Mouse (Mus musculus): ENCODE data around the gene Ttf2.

GRCm38 (mm10) chr3:101005392-101005791 is 35.9 kb upstream of the Ttf2 start:
- TF ChIP-seq POLR2A (IDR thresholded peaks at IDR 0.05; ENCODE audit: low read depth, low read length) (no peak), CTCF (IDR thresholded peaks at IDR 0.05; ENCODE audit: extremely low read depth, insufficient read depth, insufficient read length, insufficient replicate concordance) (no peak)
